Mouse (Mus musculus) bone marrow macrophage, adult 2 months (primary cell): ENCODE data around the gene Ankrd39. TPM values are rescaled to one million over a fixed set of nuclear protein-coding genes. Genes with fewer than 3 reads are reported as not detected.

Experiments used
- H3K27ac ChIP-seq: 2 replicates; pipeline ENCODE4 v1.5.1; 2012; ENCODE audit warnings: low read depth, low read length; ENCODE audit not compliant: insufficient read depth
- H3K4me1 ChIP-seq: 2 replicates; pipeline ENCODE4 v1.6.1; 2012; ENCODE audit warnings: low read length; ENCODE audit not compliant: control insufficient read depth, insufficient read depth
- H3K4me3 ChIP-seq: 2 replicates; pipeline ENCODE4 v1.5.1; 2012; ENCODE audit warnings: mild to moderate bottlenecking, low read length, moderate library complexity; ENCODE audit not compliant: insufficient read depth
- CTCF ChIP-seq: IDR thresholded peaks from 2 replicates; pipeline ENCODE4 v1.5.1; 2012; ENCODE audit warnings: low read depth, mild to moderate bottlenecking, low read length, moderate library complexity
- POLR2A ChIP-seq: IDR thresholded peaks from 2 replicates; pipeline ENCODE4 v1.6.1; 2012; ENCODE audit warnings: mild to moderate bottlenecking, low read depth, low read length, borderline replicate concordance
- polyA plus RNA-seq: library from polyadenylated mRNA; stranded (reverse); fragments of >200 nt; gene quantifications from 2 replicates; pipeline ENCODE4 v1.2.4, GENCODE M21; 2012; ENCODE audit not compliant: missing spikeins, insufficient read depth, insufficient read length

The Ankrd39 gene
- polyA plus RNA-seq, 1 experiment = 6.8 TPM

DNA sequence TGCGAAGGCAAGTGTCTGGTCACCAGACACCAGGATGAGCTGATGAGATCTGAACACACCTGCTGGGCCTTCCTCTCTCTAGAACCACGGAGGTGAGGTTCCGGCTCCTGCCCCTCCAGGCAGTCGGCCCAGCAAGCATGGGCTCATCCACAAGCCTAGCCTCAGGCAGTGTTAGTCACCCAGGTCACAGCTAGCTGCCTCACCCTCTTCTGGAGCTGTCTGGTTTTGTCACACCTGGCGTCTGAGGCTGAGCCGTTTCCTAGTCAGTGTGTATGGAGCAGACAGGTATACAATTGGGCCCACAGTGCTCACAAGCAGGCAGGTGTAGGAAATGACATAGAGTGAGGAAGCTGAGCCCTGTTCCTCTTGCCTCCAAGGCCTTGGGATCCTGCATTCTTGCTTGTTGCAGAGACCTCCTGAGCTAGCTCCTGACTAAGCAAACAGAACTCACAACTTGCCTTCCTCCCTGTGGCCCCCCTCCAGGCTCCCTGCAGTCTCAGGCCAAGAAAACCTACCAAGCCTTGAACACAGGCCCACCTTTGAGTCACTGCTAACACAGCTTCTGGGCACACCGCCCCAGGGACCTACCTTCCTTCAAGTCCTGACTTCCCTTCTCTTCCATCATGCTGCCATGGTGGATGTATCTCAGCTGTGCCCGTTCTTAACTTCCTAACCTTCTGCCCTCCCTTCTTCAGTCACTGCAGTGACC, 36.3 kb upstream of the Ankrd39 start:
- Histone ChIP-seq H3K27ac (no peak overlapping the region), H3K4me1 (no peaks in the 10 kb centered on the region), H3K4me3 (no peak overlapping the region)
- no peak for TF ChIP-seq POLR2A
- TF ChIP-seq CTCF = no peak

DNA sequence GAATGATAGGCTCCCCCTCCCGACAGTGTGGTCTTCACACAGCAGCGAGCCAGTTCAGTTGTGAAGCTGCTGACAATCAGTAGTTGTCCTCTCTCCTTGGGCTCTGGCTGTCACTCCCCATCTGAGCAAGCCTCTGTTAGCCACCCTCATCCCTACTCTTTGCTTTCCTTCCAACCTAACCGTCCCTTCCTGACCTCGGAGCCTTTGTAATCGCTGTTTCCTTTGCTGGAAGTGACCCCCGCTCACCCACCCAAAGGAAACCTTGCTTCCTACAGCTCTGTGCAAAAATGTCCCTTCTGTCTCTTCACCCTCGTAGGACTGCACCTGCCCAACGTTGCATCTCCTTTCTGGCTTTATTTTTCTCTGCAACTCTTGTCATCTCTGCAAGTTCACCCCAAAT, 35.0 kb upstream of the Ankrd39 start:
- TF ChIP-seq CTCF (no peak), POLR2A (no peak)
- Histone ChIP-seq H3K4me3 (no peak overlapping the region), H3K27ac (no peak overlapping the region), H3K4me1 (no peaks in the 10 kb centered on the region)

DNA sequence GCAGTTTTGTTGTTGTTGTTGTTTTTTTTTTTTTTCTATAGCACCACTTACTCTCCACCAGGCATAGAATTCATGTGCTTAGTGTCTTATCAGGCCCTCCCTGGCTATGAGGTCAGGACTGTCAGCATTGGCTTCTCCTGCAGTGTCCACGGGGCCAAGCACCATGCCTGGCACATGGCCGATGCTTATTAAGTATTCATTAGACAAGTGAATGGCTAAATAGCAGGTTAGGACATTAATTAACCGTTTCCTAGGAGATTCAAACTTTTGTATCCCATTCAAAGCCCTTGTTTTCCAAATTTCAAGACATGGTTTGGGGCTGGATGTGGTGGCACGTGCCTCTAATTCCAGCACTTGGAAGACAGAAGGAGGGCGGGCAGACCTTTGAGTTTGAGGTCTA, 34.0 kb upstream of the Ankrd39 start:
- no peaks in the 10 kb centered on the region for H3K4me1 ChIP-seq
- no peak overlapping the region for H3K4me3 ChIP-seq
- no peak overlapping the region for H3K27ac ChIP-seq
- no peak for TF ChIP-seq CTCF
- no peak for TF ChIP-seq POLR2A

DNA sequence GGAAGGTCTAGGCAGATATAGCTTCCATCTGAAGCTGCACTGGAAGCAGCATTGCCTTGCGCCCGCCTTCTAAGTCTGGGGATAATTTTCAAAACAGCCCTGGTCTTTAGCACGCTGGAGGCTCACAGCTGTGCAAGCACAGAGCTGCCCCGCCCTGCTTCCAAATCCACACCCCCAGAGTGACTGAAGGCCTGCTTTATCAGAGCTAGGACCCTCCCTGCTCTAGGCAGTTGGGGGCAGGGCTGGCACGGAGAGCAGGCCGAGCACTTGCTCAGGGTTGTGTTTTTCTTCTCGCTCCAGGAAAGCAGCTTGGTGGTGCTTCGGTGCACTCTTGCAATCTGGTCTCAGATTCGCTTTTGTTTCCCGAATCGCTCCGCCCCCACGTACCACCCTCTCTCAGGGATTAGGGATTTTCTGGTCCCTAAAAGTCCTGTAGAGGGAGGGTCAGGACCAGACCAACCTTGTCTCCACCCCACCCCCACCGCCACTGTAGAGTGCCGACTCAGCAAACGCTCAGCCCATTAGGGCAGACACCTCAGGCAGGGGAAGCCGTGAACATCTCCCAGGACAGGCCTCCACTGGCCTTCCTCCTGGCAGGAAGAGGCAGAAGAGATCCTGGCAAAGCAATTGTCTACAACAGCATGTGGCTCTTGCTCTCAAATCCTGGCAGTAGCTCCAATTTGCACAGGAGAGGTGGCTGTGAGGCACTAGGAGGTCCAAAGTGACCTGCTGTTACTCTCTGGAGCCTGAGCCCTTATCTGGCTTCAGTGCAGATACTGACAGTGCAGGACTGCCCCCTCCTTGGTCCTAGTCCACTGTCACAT, 33.4 kb upstream of the Ankrd39 start:
- Histone ChIP-seq H3K4me3 (no peak overlapping the region), H3K27ac (no peak overlapping the region), H3K4me1 (0 out of 2 replicates have a peak, but pooled peaks cover under 1% of the 10 kb centered on the region)
- no peak for TF ChIP-seq POLR2A
- no peak for TF ChIP-seq CTCF

DNA sequence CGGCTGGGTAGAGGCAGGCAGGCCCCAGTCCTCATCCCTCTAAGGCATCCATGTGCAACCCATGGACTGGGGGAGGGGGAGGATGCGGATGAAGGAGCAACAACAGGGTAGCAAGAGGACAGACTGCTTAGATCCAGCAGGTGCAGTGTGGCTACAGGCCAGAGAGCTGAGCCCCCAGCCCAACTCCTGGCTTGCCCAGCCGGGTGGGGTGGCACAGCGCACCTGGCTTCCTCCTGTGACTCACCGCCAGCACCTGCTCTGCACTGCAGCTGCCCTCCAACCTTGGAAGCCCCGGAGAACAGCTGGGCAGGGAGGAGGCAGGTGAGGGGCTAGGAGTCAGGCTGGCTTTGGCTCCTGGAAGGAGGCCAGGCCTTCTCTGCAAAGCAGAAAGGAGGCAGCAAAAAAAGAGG, 32.7 kb upstream of the Ankrd39 start:
- 0 out of 2 replicates have a peak, but pooled peaks cover 2% of the 10 kb centered on the region for H3K4me1 ChIP-seq
- no peak overlapping the region for H3K27ac ChIP-seq
- TF ChIP-seq CTCF (no peak), POLR2A (no peak)
- no peak overlapping the region for H3K4me3 ChIP-seq

DNA sequence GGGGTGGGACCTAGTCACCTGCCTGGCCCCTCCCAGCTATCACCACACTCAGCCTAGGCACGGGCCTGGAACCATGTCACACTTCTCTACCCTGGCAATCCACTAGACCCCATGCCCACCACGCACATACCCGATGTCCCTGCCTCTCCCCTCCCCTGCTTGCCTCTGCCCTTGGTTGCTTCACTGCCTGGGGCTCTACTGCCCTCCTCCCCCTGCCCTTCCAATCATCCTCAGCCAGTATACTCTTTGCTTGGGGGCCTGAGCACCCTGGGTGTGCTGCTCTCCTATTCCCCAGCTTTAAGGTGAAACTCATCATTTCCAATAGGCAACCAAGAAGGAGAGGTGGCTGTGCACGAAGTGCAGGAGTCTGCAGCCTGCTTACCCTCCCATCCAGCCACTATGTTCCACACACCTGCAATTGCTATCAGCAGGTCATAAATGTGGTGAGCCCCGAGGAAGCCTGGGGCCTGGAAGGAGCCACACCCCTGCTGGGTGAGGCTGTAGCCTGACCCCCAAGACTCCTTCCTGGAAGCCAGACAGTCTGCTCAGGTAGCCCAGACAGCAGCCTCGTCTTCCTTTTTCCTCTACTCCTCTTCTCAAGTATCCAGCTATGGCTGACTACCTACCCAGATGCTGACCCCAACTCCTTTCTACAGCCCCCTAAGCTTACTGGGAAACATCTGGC, 29.9 kb upstream of the Ankrd39 start:
- H3K27ac ChIP-seq = no peak overlapping the region
- H3K4me3 ChIP-seq = no peak overlapping the region
- TF ChIP-seq CTCF (no peak), POLR2A (no peak)
- H3K4me1 ChIP-seq = peaks cover 24% of the 10 kb centered on the region

DNA sequence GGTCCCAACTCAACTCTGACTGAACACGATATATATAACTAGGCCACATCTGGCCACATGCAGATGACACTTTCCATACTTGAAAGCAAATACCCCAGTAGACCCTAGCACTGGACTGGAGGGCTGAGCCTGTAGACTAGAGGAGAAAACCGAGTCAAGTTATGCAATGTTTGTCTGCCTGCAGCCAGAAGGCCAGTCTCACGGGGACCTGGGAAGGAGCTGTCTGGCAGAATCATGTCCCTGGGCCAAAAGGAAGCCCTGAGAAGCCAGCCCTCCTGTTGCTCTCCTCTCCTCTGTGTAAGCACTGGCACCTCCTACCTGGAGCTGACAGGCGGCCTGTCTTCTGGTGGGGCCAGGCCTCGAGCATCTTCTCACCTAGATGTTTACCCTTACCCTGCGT, 28.1 kb upstream of the Ankrd39 start:
- H3K4me3 ChIP-seq = no peak overlapping the region
- H3K4me1 ChIP-seq = peaks cover 39% of the 10 kb centered on the region
- H3K27ac ChIP-seq = no peak overlapping the region
- TF ChIP-seq POLR2A (no peak), CTCF (no peak)

DNA sequence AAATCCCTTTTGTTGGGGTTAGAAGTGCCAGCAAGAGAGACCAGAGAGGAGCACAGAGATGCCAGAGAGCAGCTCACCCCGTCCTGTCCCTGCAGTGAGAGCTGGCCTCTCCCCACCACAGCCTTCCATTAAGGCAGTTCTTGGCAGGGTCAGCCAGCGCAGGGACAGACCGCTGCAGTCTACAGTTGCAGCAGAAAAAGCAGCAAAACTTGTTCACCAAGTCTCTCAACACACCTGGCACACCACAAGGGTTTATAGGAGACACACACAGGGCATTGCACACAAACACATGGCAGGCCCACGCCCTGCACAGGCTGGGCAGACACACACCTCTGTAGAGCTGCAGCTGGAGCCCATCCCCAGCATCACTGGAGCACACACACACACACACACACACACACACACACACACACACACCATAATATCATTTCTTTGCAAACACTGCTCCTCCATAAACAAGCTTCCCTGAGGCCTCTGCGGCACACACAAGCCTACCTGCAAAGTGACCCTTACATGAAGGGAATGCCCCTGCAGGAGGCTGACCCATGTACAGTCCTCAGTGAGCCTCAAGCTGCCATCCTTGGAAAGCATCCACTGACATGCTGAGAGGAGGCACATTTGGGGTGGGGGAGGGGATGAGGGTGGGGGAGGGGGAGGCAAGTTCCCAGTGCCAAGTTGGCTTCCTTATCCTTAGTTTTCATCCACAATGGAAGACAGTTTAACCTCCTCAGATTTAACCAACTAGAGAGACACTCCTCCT, 27.1 kb upstream of the Ankrd39 start:
- H3K4me3 ChIP-seq = no peak overlapping the region
- H3K4me1 ChIP-seq = peaks cover 49% of the 10 kb centered on the region
- TF ChIP-seq POLR2A (no peak), CTCF (no peak)
- no peak overlapping the region for H3K27ac ChIP-seq

DNA sequence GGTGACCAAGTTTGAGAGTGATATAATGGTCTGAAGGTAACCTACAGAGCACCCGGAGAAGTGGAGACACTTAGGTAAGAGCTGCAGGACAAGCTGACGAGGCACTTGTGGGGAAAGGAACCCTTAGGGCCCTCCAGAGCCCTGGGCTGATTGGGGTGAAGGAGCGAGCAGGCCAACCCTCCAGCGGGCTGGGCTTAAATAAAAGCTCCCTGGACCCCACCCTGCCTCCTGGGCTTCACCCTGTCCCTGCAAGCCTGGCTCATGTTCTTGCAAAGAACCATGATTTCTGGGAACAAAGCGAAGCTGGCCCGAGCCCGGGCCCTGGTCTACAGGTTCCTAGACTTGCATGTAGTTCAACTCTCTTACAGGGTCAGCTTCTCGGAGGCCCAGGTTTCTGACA, 26.3 kb upstream of the Ankrd39 start:
- H3K27ac ChIP-seq = no peak overlapping the region
- TF ChIP-seq POLR2A (no peak), CTCF (0 out of 2 replicates have a peak, but pooled peaks have one; percentile 5)
- peaks cover 55% of the 10 kb centered on the region for H3K4me1 ChIP-seq
- no peak overlapping the region for H3K4me3 ChIP-seq

DNA sequence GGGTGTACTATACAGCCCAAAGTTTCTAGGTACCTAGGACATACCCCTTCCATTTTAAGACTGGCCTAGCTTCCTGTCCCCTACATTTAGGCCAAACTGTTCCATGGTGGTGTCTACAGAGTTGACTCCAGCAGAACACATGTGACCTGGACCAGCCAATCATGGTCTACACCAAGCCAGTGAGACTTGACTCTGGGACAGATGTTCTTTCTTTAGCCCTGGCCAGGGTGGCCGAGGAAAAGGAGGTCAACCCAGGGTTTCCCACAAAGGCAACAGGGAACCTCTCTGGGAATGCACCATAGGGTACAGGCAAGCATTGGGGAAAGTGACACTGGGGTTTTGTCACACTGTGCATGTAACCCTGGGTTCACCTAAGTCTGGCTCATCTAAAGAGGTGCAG, 25.5 kb upstream of the Ankrd39 start:
- TF ChIP-seq POLR2A = no peak
- no peak overlapping the region for H3K27ac ChIP-seq
- H3K4me1 ChIP-seq = peaks cover 55% of the 10 kb centered on the region

More for the DNA sequence above, 25.5 kb upstream of the Ankrd39 start:
- no peak overlapping the region for H3K4me3 ChIP-seq
